Mouse (Mus musculus) liver, postnatal 0 days (tissue): ENCODE measurements around the gene Gm14226.

ENCODE experiments used
- CTCF ChIP-seq: sonication (generic); IDR thresholded peaks from 2 replicates; pipeline ENCODE4 v1.5.1; 2016; ENCODE audit warnings: antibody characterized with exemption, low read depth
- EP300 ChIP-seq: IDR thresholded peaks from 2 replicates; pipeline ENCODE4 v1.6.1; 2016; ENCODE audit warnings: antibody characterized with exemption, low read depth, mild to moderate bottlenecking

DNA sequence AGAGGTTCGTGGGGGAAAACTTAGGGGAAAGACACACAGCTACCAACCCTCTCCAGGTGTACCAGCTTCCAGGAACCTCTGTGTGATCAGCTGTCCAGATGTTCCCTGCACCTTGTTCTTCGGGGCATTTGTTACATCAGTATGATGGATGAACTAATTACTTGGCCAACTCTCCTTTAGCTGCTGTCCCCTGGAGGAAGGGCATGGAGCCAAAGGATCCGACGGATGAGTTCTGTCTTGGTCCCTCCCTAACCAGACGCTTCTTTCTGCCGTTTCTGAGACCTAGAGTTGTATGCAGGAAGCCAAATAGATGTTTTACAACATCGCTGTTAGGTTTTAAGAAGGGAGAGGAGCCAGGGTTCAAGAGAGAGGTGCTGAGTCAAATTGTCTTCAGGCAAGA, 12.8 kb downstream of the Gm14226 start:
- TF ChIP-seq CTCF (no peak), EP300 (no peak)
